Mouse (Mus musculus) spleen, adult 2 months (tissue): Measurements from ENCODE around the gene Gm48552.

ENCODE experiments used
- CTCF ChIP-seq: fragments of 200-500 bp; IDR thresholded peaks from 2 replicates; pipeline ENCODE4 v1.5.1; 2011; ENCODE audit warnings: mild to moderate bottlenecking, inconsistent platforms; ENCODE audit not compliant: insufficient read depth, insufficient read length, insufficient replicate concordance; ENCODE audit errors: extremely low read depth
- POLR2A ChIP-seq: fragments of 200-500 bp; IDR thresholded peaks from 2 replicates; pipeline ENCODE4 v1.6.1; 2011; ENCODE audit warnings: low read depth, low read length, inconsistent platforms

DNA sequence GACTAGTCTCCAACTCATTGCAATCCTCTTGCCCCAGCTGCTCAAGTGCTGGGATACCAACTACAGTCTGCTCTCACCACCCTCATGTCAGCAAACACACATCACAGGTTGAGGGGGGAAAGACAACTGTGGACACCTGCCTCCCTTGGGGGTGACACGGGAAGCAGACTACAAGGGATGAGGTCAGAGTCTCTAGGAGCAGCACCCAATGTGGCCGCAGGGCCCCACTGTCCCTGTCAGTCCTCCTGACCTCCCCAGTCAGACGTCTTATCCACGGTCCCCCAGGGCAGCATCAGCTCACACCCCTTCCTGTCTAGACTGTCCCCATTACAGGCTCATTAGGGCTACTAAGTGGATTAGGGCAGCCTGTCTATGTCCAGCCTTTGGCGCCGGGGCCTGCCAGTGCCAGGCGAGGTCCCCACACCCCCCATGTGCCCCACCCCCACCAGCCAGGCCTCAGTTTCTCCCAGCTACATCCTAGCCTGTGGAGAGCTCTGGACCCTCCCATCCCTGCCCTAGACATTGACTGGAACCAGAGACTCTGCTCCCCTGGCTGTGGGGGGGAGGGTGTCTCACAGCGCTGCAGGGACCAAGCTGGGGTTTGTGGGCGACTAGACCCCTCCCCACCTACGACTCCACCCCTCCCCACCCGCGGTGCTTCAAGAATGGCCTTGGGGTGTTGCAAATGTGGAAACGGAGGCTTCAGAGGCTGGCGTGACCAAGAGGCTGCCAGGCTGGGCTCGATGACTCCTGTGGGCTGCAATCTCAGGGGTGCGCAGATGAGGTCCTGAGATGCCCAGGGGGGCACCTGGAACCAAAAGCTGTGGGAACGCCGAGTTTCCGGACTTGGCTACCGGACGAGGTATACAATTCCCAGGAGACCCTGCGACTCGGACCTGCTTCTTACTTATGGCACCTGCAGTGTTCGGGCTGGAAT lies 18.0 kb downstream of the Gm48552 start:
- TF ChIP-seq POLR2A (no peak), CTCF (no peak)
